Mouse (Mus musculus) CD8-positive naive resting alpha-beta T cell, adult 2 months (primary cell): Measurements from ENCODE around the gene Trnp1.
"Not testable (repeated sequence)": the region's sequence is repeated elsewhere in the genome, so short reads cannot be mapped to it uniquely, and the experiment has no call there.

ENCODE experiments used
- DNase-seq, 2 experiments: peaks; one replicate each; pipeline ENCODE4 v3.0.0; 2022; ENCODE audit warnings: low read depth in 2 of 2, low spot score in 2 of 2

The Trnp1 gene

DNA sequence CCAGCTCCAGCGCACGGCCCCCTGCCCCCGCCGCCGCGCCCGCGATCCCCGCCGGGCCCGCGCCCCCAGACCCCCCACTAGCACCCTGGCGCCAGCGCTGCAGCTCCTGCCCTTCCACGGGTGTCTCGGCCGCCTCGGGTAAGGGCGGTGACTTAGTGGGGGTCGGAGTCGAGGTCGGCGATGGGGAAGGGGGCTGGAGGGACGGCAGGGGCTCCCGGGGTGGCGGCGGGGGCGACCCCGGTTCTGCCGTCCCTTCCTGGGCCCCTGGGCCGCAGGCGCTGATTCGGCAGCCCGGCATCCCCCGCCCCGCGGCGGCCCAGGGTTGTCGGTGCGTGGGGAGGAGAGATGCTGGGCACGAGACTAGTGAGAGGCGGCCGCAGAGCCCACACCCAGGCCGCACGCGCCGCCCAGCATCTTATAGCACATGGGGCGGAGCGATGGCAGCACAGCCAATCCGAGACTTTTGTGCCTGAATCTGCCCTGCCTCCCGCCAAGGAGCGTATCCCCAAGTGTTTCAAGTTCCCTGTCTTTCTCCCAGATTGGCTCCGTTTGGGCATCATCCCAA is at the start of gene Trnp1:
Trnp1 (minus strand) TSS at position 391 of the 565 bp plus-strand sequence.
- peak; percentile 72 to 73 for DNase-seq

DNA sequence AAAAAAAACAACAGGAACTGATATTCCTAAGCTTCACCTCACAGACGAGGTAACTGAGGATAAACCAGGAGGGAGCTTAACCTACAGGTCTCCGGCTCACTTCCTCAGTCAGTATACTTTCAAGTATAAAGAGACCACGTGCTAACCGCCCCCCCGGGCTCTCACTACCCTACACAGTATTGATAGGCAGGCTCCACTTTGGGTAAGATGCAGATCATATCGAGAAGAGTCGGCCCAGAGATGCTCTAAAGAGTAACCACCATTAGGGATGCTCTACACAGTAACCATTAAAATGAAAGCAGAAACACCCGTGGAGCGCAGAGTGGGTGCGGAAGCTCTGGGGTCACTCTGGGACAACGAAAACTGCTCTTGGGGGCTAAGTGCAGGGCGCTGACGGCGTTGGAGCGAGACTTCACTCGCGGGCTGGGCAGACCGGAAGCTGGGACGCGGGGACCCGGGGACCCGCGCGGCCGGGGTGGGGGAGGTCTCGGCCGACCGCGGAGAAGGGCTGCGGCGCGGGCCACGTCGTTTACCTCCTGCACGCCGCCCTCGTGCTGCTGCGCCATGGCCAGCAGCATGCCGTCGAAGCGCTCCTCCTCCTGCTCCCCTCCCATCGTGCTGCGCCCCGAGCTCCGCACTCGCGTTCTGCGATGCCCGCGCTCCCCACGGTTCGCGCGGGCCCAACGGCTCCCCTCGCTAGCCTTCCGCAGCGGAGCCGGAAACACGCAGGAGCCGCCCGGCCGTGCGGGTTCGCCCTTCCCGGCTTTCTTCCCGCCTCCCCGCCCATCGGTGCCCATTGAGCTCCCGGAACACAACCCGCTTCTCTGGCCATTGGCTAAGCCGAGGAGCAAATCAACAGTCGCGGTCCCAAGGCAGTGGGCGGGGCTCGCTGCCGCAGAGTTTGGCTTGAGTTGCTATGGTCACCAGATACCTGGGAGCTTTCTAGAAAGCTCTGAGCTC is 47.2 kb upstream of the Trnp1 start, which contains the start of gene Nudc:
Nudc (minus strand) TSS at position 725 of the 960 bp plus-strand sequence.
- peak; percentile 90 to 91 for DNase-seq

DNA sequence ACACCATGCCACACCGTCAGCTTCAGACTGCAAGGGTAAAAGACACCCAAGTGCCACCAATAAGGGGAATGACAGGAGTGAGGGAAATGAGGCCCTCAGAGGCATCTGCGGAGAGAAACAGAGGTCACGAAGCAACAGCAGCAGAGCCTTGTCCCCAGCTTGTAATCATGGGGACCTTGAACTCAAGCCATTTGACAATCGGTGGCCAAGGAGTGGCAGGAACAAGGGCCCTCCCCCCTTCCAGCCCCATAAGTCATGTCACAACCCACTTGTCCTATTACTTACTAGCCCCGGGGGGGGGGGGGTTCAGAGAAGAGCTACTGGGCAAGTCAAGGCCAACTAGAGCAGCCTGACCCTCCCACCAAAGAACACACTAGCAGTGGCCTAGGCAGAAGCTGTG is 38.3 kb upstream of the Trnp1 start:
- no peak for DNase-seq

DNA sequence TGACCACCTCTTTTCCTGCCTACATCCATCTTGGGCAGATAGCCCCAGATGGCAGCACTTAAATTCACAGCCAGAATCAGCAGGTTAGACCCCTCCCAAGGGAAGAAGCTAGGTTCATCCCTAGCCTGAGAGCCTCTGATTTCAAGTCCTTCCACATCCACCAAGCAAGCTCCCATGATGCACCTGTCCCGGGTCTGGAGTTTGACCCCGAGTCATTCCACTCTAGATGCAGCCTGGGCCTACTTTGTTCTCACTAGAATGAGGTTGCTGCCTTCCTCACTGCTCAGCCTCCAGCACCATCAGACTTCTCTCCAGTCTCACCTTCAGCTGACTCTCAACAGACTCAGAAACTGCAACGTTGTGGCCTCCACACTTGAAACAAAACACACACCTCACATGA is 37.7 kb upstream of the Trnp1 start:
- DNase-seq = no peak

DNA sequence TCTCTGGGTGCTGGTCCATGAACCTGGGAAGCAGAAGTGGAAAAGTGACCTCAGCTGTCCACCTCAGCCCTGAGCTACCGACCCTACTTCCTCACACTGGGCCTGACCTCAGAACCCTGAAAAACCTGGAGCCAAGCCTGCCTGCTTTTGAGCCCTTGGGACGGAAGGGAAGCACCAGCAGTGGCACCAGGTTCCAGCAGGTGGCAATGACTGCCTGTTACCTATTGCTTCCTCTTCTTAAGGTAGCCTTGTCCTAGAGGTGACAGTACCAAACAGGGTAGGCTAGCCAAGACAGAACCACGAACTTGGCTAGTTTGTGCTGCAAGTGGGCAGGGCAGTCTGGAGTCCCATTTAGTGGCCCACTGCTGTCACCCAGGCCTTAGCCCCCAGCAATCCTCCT is 34.4 kb upstream of the Trnp1 start:
- no peak for DNase-seq

DNA sequence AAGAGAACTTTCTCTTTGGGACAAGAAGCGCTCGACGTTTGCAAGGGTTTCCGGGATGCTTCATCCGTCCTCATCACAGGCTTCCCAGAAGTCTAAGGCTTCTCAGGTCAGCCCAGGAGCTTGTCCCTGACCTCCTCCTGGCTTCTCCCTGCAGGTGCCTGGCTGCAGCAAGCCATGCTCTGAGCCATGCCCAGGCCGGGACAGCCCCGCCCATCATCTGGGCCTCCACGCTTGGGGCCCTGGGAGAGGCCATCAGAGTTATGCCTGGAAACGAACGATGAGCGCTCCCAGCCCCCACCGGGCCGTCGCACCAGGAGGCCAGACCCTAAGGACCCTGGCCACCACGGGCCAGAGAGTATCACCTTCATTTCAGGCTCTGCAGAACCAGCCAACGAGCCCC is 29.4 kb upstream of the Trnp1 start:
- DNase-seq = no peak

DNA sequence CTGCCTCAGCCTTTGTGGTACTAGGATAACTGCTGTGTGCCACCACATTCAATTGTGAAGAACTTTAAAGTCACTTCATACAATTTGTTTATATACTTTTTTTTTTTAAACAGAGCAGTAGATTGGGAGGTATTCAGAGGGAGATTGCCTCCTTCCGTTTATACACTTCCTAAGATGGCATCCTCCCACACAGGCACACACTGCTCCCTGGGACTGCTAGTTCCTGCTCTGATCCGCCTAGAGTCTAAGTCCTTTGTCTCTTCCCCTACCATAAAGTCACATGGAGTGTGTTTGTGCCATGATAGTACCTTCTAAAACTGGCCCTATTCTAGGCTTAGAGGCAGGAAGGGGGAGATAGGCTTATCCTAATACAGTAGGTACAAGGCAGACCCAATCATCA is 23.2 kb upstream of the Trnp1 start:
- no peak for DNase-seq

DNA sequence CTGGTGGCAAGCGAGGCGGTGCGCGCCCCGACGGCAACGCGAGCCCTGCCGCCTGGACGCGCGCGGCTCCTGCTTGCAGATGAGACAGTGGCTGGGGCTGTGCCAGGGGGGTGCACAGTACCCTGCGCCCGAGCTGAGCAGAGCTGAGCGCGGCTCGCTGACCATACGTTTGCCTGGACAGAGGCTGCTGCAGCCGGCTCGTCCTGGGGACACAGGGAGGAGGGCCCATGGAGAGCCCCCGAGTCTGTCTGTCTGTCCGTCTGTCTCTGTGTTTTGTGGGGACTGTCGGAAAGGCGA is 21.0 kb upstream of the Trnp1 start:
- DNase-seq = no peak

DNA sequence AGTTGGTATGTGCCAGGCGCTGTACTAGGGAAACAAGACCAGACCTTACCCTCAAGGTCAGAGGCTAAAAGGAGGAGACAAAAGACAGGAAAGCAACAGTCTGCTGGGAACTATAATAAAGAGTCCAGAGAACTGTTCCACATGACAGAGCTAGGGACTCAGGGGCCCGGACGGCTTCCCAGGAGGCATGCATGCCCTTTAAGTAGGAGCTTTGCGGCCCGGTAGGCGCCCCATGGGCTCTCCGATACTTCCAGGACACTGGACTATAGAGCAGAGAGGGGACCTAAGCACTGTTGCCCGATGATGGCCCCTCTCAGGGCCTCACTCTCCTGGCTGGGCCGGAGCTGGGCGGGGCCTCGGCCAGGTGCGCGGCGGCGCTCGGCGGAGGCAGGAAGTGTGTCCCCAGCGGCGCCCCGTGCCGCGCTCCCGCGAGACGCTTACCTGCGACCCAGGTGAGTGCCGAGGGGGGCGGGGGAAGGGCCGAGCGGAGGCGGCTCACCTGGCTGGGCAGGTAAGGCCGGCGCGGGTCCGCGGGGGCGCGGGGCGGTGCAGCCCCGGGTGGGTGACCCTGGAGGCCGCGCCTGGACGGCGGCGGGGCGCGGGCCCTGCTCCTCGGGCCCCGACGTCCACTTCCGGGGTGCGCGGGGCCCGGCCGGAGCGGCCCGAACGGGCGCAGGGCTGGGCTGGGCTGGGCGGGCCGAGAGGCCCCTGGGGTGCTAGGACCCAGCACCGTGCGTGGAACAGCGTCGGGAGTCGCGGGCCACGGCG is 20.4 kb upstream of the Trnp1 start, which contains the start of gene Kdf1:
Kdf1 (plus strand) TSS at position 363 of the 768 bp plus-strand sequence.
- no peak for DNase-seq

DNA sequence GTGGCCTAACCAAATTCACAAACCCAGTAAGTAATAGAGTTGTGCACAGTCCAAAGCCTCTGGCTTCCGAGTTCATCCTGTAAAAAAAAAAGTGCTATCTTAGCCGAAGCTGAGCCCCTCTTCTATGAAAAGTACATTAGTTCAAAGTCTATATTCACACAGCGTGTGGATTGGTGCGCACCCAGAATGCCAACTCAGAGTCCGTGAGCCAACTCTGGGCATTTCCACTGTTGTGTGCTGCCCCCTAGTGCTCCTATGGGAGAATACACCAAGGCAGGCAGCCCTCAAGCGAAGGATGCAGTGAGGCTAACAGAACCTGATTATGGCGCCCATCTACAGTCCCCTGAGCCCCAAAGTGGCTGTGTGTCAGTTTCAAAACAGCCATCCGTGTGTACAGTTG is 14.6 kb upstream of the Trnp1 start:
- DNase-seq = peak; percentile 76 to 83

DNA sequence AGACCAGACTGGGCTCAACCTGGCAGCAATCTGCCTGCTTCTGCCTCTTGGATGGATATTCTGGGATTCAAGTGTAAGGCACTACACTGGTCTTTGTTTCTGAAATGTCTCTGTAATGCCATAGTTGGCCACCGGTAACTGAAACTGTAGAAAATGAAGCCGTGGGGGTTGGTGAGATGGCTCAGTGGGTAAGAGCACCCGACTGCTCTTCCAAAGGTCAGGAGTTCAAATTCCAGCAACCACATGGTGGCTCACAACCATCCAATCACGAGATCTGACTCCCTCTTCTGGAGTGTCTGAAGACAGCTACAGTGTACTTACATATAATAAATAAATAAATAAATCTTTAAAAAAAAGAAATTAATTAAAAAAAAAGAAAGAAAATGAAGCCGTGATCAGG is 14.2 kb upstream of the Trnp1 start:
- DNase-seq = not testable (repeated sequence)

DNA sequence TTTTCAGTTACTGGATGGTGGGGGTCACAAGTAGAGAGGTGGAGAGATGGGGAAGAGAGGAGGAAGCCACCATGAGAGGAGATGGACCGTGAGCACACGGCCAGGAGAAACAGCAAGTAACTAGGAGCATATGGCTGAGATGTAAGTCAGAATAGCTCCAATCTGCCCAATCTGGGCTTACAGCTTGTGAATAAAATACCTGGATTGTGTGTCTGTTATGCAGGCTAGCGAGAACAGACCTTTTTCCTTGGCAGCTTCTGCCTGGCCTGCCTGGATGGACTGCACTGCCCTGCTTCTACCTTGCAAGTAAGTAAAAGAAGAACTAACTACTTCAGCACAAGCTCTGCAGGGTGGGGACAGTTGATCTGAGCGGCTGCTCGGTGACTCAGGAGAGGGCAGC is 12.7 kb upstream of the Trnp1 start:
- DNase-seq = no peak

DNA sequence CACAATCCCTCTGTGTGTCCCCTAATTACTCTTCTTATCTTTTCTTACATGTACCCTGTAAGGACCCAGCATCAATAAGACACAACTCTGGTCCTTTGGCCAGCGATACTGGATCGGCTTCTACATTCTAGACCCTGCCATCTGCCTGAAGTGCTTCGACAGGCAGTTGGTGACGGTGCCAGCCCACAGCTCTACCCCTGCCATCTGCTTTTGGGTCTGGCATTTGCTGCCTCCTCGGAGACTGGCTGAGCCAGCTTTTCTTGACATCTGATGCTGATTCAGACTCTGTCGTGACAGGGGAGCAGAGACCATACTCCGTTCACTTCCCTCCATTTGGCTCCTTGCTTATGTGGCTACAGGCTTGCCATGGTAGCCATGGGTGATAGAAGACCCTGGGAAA is 10.6 kb upstream of the Trnp1 start:
- no peak for DNase-seq

DNA sequence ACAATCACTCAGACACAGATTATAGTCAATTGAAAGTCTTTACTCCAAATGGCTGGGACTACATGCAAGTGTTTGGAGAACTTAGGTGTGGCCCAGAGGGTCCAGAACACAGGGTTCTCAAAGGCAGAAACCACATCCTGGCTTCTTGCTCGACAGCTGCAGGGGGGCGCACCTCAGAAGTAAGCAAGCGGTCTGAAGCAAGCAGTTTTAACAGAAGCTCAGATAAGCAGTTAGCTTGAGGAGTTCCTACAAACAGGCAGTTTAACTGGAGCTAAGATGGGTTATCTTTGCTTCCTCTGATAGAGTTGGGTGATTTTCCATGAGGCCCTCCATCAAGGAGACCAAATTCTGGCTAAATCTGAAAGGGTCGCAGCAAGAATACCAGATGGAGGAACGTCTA is 8.2 kb upstream of the Trnp1 start:
- peak; percentile 52 to 63 for DNase-seq

DNA sequence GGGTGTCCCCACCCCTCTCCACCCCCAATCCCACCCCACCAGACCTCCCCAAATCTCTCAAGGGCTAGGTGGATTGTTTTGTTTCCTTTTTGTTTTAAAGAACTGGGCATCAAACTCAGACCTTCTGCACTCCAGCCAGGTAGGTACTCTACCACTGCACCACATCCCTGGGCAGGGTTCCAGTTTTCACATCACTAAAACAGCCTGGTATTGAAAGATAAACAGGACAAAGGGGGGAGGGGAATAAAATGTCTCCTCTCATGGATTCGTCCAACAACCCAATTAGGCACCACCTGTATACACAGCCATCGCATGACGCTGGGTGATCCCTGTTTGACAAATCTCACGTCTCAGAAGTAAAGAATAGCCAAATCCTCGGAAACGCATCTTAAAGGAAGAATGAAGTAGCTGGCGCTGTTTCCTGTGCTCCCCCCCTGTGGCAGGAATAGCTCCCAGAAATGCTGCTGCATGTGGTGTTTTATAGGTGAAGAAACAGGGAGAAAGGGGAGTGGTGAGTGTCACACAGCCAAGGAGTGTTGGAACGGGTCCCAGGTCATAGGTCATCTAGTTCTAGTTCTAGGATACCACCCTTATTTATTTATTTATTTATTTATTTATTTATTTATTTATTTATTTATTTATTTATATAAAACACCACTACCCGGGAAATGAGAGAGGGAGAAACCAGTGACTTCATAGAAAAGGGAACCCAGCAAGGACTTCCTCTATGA is 6.6 kb upstream of the Trnp1 start:
- DNase-seq = no peak

DNA sequence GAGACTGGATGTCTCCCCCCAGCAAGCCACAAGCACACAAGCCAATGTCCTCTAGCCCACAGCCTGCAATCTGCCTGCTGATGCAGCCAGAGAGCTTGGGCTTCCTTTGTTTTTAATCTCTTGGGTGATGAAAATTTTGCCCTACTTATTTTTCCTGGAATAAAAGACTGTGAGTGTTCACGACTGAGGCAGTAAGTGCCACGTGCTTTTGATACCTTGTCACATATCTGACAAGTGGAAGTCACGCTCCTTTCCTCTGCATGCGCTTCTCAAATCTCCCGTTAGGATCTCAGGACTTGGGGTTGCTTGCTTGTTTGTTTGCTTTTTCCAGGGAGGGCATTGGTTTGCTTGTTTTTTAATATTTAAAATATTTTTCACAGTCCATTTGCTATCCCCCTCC is 6.0 kb upstream of the Trnp1 start:
- no peak for DNase-seq

DNA sequence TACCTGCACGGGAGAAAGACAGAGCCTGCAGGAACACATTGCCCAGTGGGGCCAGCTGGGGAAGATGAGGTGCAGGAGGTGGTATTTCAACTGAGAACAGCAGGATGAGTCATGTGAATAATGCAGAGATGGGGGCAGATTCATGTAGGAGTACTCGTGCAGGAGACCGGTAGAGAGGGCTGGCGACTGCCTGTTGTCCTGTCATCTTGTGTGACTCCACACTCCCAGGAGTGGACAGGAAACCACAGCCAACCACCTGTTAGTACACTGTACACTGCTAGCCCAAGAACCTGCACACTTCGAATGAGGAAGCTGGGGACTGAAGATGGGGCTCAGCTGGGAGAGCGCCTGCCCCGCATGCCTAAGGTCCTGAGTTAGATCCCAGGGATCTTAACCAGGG is 3.2 kb upstream of the Trnp1 start:
- DNase-seq = no peak

DNA sequence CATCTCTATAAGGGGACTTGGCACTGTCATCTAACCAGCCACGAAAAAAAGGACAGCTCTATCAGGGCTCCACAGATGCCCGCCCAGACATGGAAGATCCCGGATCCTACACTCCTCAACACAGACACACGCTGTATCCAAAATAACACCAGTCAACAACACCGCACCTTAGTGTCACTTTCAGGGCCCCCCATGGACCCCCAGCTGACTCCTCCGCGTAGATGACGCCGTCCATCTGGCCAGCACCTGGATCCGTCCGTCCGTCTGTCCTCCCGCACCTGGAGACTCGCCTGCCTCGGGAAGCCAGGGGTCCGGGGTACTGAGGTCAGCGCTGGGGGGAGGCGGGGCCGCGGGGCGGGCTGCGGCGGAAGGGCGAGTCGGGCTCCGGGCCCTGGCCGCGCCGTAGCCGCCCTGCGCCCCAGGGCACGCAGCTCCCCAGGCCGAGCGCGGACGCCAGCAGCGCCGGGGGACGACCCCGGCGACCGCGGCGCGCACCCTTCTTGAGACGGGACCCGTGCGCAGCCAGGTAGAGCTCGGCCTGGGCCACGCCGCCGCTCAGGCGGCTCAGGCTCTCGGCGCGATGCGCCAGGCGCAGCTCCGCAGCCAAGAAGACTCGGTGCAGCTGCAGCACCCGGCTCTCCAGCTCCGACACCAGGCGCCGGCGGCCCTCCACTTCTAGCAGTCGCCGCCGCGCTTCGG is 740 bp downstream of the Trnp1 start:
- no peak for DNase-seq

DNA sequence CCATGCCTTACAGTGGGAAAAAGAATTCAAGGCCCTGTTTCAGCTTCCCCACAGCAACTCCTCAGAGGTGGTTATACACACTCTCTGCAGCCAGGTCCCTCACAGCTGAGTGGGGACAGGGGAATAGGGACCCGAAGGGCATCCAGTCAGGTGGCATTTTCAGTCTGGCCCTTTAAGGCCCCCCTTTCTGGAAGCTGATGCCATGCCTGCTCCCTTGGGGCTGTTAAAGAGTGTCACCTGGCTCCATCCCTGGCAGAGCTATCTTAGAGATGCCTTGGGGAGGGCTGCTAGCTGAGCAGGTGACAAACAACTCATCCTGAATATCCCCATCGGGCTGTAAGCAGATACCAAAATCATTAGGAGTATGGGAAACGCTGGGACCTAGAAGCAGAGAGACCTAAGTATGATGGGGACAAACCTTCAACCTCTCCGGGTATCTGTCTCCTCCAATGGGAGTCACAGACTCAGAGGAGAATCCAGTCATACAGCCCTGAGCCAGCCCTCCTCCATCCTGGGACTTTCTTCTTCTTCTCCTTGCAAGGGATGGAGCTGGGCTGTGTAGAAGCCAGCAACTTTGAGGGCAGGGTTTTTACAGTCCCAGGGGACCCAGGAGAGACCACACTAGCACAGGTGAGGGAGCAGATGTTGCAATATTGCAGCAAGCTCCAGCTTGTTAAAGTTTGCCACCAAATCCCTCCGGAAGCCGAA is 1.5 kb downstream of the Trnp1 start:
- DNase-seq = no peak

DNA sequence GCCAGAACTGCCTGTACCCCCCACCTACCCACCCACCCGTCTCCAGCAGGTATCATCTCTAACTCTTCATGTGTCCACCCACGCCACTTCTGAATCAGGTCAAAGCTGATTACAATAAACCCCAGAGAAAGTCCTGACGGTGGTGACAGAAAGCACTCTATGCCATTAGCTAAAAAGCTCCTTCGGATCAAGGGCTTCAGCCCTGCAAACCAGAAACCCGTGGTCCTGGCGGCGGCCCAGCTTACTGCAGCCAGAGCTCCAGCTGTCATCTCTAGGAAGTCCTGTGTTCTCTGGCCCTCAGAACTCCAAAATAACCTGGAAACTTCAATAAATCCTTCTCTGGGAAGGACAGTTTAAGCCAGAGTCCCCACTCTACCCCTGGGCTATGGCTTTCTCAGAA is 2.6 kb downstream of the Trnp1 start:
- no peak for DNase-seq
